Mouse (Mus musculus) left cerebral cortex, adult 8-10 months (tissue): ENCODE measurements around the gene Oosp2. TPM values are rescaled to one million over a fixed set of nuclear protein-coding genes. Genes with fewer than 3 reads are reported as not detected.

ENCODE experiments used
- DNase-seq, 2 experiments: peaks; one replicate each; pipeline ENCODE4 v3.0.0; 2022; ENCODE audit warnings: low spot score in 2 of 2
- total RNA-seq, 4 experiments: library from RNA; stranded (reverse); gene quantifications; 2 replicates each; pipeline ENCODE4 v1.2.4; 2022

Oosp2 gene
- total RNA-seq, 4 experiments from 2014 or later, result not detected

DNA sequence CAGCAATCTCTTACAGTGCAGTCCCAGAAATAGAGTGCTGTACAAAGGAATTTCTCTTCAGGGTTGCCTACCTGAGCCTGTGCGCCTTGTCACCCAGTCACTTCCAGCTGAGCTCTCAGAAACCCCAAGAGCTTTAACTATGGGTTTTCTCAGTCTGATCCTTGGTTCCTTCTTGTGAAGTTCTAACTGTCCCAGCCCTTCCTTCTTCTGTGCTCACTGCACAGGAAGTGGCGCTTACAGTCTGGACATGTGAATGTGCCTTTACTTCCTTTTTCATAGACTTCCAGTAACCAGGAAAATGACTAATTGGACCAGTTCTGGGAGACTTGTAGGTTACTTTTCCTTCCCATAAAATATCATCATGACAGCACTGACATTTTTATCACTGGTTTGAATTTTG lies 55.8 kb downstream of the Oosp2 start, which contains the start of gene Ms4a6d:
TSS of gene Ms4a6d (minus strand) at position 247 of the 400 bp plus-strand sequence.
- DNase-seq, result no peak

GRCm38 (mm10) chr19:11602026-11602425 lies 58.3 kb downstream of the Oosp2 start:
- DNase-seq, result peak in 1 of 2 experiments; percentile 18

GRCm38 (mm10) chr19:11601349-11601748 lies 59.0 kb downstream of the Oosp2 start:
- no peak for DNase-seq

Other genes starting within 250 kb of the Oosp2 start
- gene Ms4a4b, start 217.0 kb downstream of the Oosp2 start, total RNA-seq, result 1 to 10 TPM in 1 of 4 experiments, not detected in 3; 1.4 TPM
- 1 to 10 TPM in 3 of 4 experiments, under 1 TPM in 1; 0.78 to 2.2 (median 1.3) TPM for gene Ms4a6c, start 191.2 kb downstream of the Oosp2 start, total RNA-seq
- gene Gm8369, start 174.6 kb downstream of the Oosp2 start, total RNA-seq, result 1 to 10 TPM in 1 of 4 experiments, under 1 TPM in 3; 0.28 to 1.3 (median 0.65) TPM
- gene Ms4a6b, start 144.0 kb downstream of the Oosp2 start, total RNA-seq, result 1 to 10 TPM in 2 of 4 experiments, under 1 TPM in 2; 0.57 to 3.3 (median 1.3) TPM
- gene Ms4a4d, start 123.8 kb downstream of the Oosp2 start, total RNA-seq, result not detected
- 1 to 10 TPM in 3 of 4 experiments, under 1 TPM in 1; 0.98 to 2.5 (median 2.3) TPM for gene Ms4a6d, start 55.7 kb downstream of the Oosp2 start, total RNA-seq
- gene Ms4a2, start 36.8 kb downstream of the Oosp2 start, total RNA-seq, result under 1 TPM in 1 of 4 experiments, not detected in 3; 0.40 TPM
- not detected for gene Ms4a3, start 19.7 kb downstream of the Oosp2 start, total RNA-seq
- not detected for gene Oosp1, start 30.6 kb upstream of the Oosp2 start, total RNA-seq
- not detected for gene Oosp3, start 36.5 kb upstream of the Oosp2 start, total RNA-seq
- gene Gif, start 87.0 kb upstream of the Oosp2 start, total RNA-seq, result not detected
- gene Mrpl16, start 109.8 kb upstream of the Oosp2 start, total RNA-seq, result 10 to 100 TPM; 36.1 to 45.6 (median 42.7) TPM
- gene Stx3, start 158.8 kb upstream of the Oosp2 start, total RNA-seq, result 10 to 100 TPM; 27.7 to 33.8 (median 29.7) TPM
- gene Olfr1417, start 178.7 kb upstream of the Oosp2 start, total RNA-seq, result not detected
- gene Olfr1418, start 200.5 kb upstream of the Oosp2 start, total RNA-seq, result not detected
- under 1 TPM in 1 of 4 experiments, not detected in 3; 0.13 TPM for gene Olfr1419, start 214.5 kb upstream of the Oosp2 start, total RNA-seq
- not detected for gene Olfr1420, start 226.0 kb upstream of the Oosp2 start, total RNA-seq